Mouse (Mus musculus) erythroblast, embryonic 14.5 days (primary cell): ENCODE results near the gene Chgb. TPM values are rescaled to one million over a fixed set of nuclear protein-coding genes. Genes with fewer than 3 reads are reported as not detected.

Experiments
- H3K27me3 ChIP-seq: 2 replicates; pipeline ENCODE4 v1.6.1; 2012; ENCODE audit warnings: inconsistent platforms; ENCODE audit not compliant: control insufficient read depth
- H3K36me3 ChIP-seq: 2 replicates; pipeline ENCODE4 v1.6.1; 2012; ENCODE audit warnings: mild to moderate bottlenecking, inconsistent platforms; ENCODE audit not compliant: control insufficient read depth
- H3K4me1 ChIP-seq: 2 replicates; pipeline ENCODE4 v1.6.1; 2012; ENCODE audit warnings: inconsistent platforms; ENCODE audit not compliant: control insufficient read depth
- H3K4me3 ChIP-seq: replicated peaks from 2 replicates; pipeline ENCODE3; 2012; ENCODE audit warnings: moderate library complexity, mild to moderate bottlenecking, inconsistent platforms
- H3K9me3 ChIP-seq: 2 replicates; pipeline ENCODE4 v1.6.1; 2012; ENCODE audit warnings: low read length, inconsistent platforms, mixed read lengths; ENCODE audit not compliant: control insufficient read depth
- GATA1 ChIP-seq: IDR thresholded peaks from 2 replicates; pipeline ENCODE4 v1.6.1; 2012; ENCODE audit warnings: low read length, inconsistent platforms, mixed read lengths
- TAL1 ChIP-seq: IDR thresholded peaks from 3 replicates; pipeline ENCODE4 v1.6.1; 2012; ENCODE audit warnings: low read length, inconsistent platforms, mixed read lengths
- polyA plus RNA-seq: library from polyadenylated mRNA; stranded (reverse); fragments of >175 nt; gene quantifications from 2 replicates; pipeline ENCODE4 v1.2.3, GENCODE M21; 2012

The Chgb gene
- polyA plus RNA-seq, 1 experiment, result not detected

- Histone ChIP-seq H3K27me3 (no peaks in the 10 kb centered on the region), H3K36me3 (no peaks in the 10 kb centered on the region), H3K9me3 (no peaks in the 10 kb centered on the region)
Measured at GRCm38 (mm10) chr2:132752398-132752797, 28.7 kb upstream of the Chgb start.

DNA sequence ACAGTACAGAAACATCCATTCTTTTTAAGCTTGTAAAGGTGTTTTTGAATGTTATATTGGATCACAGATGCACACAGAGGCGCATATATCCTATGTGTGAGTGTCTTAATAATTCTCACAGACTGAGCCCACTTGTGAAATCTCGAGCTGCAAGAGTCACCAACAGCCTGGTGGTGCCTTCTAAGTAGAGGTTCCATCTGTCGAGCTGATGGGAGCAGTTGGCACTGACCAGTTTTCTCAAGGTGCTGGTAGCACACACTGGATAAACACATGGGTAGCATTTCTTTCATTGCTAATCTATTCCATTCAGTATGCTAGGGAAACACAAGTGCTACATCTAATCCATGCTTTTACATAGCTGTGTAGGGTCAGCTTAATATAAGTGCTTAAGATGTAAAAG is 27.9 kb upstream of the Chgb start:
- no peaks in the 10 kb centered on the region for H3K4me1 ChIP-seq
- H3K4me3 ChIP-seq, result no peak overlapping the region

More at GRCm38 (mm10) chr2:132752398-132752797, 28.7 kb upstream of the Chgb start:
- no peak for TF ChIP-seq TAL1
- no peak for TF ChIP-seq GATA1
- Histone ChIP-seq H3K4me1 (no peaks in the 10 kb centered on the region), H3K4me3 (no peak overlapping the region)

DNA sequence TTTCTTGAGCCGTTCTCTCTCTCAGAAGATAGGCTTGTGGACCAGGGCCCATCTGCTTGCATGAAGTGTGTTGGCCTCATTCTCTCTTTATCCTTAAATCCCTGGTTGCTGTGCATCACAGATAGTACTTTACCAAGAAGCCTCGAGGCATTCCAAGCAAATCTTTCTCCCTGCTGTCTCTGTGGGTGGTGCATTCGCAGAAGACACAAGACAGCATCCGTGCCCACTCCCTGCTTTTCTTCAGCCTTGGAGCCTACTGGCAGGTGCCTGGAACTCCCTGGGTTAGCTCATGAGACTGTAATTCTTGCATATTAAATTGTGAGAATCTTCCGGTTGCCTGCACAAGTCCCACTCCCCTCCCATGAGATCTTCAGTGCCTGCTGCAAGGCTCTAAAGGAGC is 23.2 kb upstream of the Chgb start:
- no peak for TF ChIP-seq GATA1
- TF ChIP-seq TAL1, result no peak
- Histone ChIP-seq H3K4me3 (no peak overlapping the region), H3K9me3 (no peaks in the 10 kb centered on the region), H3K27me3 (no peaks in the 10 kb centered on the region), H3K4me1 (no peaks in the 10 kb centered on the region), H3K36me3 (no peaks in the 10 kb centered on the region)

More for the DNA sequence above, 27.9 kb upstream of the Chgb start:
- TF ChIP-seq TAL1 (no peak), GATA1 (no peak)
- Histone ChIP-seq H3K27me3 (no peaks in the 10 kb centered on the region), H3K9me3 (no peaks in the 10 kb centered on the region), H3K36me3 (no peaks in the 10 kb centered on the region)

DNA sequence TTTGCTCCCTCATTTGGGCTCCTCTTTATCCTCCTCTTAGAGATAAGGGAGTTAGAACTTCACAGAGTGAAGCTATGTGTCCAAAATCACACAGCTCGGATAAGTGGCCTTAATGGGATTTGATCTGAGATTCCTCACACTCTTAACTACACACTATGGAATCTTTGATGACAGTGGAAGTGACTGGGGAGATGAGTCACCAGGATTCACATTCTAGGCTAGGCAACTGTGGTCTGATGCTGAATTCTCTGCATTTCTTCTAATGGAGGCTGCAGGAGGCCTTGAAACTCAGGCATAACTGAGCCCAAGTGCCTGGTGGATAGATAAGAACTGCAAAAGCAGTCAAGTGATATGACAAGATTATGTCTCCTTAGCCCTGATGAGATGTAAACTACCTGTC is 10.3 kb upstream of the Chgb start:
- no peaks in the 10 kb centered on the region for H3K27me3 ChIP-seq
- no peak for TF ChIP-seq GATA1
- TF ChIP-seq TAL1, result no peak
- H3K4me1 ChIP-seq, result no peaks in the 10 kb centered on the region
- no peaks in the 10 kb centered on the region for H3K36me3 ChIP-seq
- H3K4me3 ChIP-seq, result no peak overlapping the region
- no peaks in the 10 kb centered on the region for H3K9me3 ChIP-seq

GRCm38 (mm10) chr2:132781439-132782068 is 476 bp downstream of the Chgb start:
- Histone ChIP-seq H3K4me3 (no peak overlapping the region), H3K9me3 (no peaks in the 10 kb centered on the region), H3K36me3 (no peaks in the 10 kb centered on the region), H3K4me1 (no peaks in the 10 kb centered on the region; the same call in 1 of the 2 replicates), H3K27me3 (peaks cover 16% of the 10 kb centered on the region)
- TF ChIP-seq TAL1 (no peak), GATA1 (no peak)

DNA sequence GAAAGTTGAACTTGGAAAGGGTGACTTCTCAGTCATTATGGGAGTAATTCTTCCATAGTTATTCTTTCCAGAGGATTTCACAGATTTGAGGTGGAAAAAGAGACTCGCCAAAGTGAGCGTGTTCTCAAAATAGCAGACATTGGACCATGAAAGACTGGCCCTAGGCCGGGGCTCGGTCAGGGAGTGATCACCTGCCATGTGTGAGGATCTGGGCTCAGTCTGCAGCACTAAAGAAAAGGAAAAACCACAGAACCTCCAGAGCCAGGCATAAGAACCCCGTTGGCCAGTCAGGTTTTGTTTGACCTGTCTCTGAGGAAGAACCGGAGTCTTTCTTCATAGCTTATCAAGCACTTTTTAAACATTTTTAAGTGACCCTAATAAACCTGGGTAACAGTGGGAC is 3.0 kb downstream of the Chgb start:
- TF ChIP-seq TAL1 (no peak), GATA1 (no peak)

DNA sequence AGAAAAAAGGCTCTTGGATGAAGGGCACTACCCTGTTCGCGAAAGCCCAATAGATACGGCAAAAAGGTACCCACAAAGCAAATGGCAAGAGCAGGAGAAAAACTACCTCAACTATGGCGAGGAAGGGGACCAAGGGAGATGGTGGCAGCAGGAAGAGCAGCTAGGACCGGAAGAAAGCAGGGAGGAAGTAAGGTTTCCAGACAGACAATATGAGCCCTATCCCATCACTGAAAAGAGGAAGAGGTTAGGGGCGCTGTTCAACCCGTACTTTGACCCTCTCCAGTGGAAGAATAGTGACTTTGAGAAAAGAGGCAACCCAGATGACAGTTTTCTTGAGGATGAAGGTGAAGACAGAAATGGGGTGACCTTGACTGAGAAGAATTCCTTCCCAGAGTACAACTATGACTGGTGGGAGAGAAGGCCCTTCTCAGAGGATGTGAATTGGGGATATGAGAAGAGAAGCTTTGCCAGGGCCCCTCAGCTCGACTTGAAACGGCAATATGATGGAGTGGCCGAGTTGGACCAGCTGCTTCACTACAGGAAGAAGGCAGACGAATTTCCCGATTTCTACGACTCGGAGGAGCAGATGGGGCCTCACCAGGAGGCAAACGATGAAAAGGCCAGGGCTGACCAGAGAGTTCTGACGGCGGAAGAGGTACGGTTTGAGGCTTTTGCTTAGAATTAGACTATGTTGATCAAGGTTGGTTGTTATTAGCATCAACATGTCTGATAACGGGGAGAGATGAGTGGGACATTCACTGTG is 12.5 kb downstream of the Chgb start:
- no peak for TF ChIP-seq TAL1
- no peak for TF ChIP-seq GATA1
- Histone ChIP-seq H3K9me3 (no peaks in the 10 kb centered on the region), H3K27me3 (no peaks in the 10 kb centered on the region), H3K4me3 (no peak overlapping the region), H3K4me1 (no peaks in the 10 kb centered on the region), H3K36me3 (no peaks in the 10 kb centered on the region)

More for the DNA sequence above, 3.0 kb downstream of the Chgb start:
- peaks cover 16% of the 10 kb centered on the region for H3K27me3 ChIP-seq
- no peaks in the 10 kb centered on the region; the same call in 1 of the 2 replicates for H3K4me1 ChIP-seq
- no peaks in the 10 kb centered on the region for H3K36me3 ChIP-seq
- H3K9me3 ChIP-seq, result no peaks in the 10 kb centered on the region
- H3K4me3 ChIP-seq, result no peak overlapping the region

GRCm38 (mm10) chr2:132794204-132794586 is 13.1 kb downstream of the Chgb start:
- Histone ChIP-seq H3K9me3 (no peaks in the 10 kb centered on the region), H3K4me3 (no peak overlapping the region), H3K36me3 (no peaks in the 10 kb centered on the region), H3K27me3 (no peaks in the 10 kb centered on the region), H3K4me1 (no peaks in the 10 kb centered on the region)
- TF ChIP-seq TAL1 (no peak), GATA1 (no peak)

DNA sequence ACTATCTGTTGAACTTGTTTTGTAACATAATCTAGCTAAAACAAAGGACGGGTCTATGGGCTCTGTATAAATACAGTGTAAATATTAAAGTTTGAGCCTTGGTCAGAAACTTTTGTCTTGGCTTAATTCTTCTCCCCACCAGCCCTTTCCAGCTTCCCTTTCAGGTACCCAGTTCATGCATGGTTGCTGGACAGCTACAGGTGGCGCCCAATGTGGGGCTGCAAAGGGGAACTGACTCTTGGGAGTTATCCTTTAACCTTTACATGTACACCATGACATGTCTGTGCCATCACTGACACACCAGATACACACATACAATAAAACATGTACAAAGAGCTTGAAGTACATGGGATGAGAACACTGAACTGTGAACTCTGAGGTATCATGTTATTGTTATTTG is 21.9 kb downstream of the Chgb start:
- Histone ChIP-seq H3K4me1 (no peaks in the 10 kb centered on the region), H3K9me3 (no peaks in the 10 kb centered on the region), H3K36me3 (peaks cover 47% of the 10 kb centered on the region), H3K27me3 (no peaks in the 10 kb centered on the region), H3K4me3 (no peak overlapping the region)
- no peak for TF ChIP-seq TAL1
